ENCODE assay signal across 10 mouse cellular contexts in genomic region chr4:136750578-136751338, GRCm38 (mm10).
A peak's percentile ranks its signal among the peaks of the same experiment; 100 is the strongest.
DNase-seq lines count a peak whose midpoint lies in the region; ATAC-seq lines count a peak whose summit lies in the region.
"Had no signal": no experiment of that assay in that cellular context is flagged by ENCODE, and none has a peak within 500 bp of the region (broad histone marks: within the 10 kb centered on the region; RNA-seq: fewer than 3 reads in every experiment).

No protein-coding gene starts in this region.

- H3K27ac ChIP-seq in forebrain, embryonic 10.5 days: peak overlapping the region; percentile 91
- no peak overlapping the region for H3K27ac ChIP-seq in intestine, embryonic 16.5 days (ENCODE audit: low read length)
- H3K27ac ChIP-seq in stomach, embryonic 14.5 days (ENCODE audit: low read length): peak overlapping the region; percentile 73; the same call in 1 of the 2 replicates

- H3K36me3 ChIP-seq in forebrain, embryonic 10.5 days (replicated peaks): peaks cover 4% of the 10 kb centered on the region; the same call in 1 of the 2 replicates
- no peaks in the 10 kb centered on the region for H3K36me3 ChIP-seq in intestine, embryonic 16.5 days (ENCODE audit: control insufficient read depth, insufficient read depth, low read length)
- no peaks in the 10 kb centered on the region for H3K36me3 ChIP-seq in stomach, embryonic 14.5 days (ENCODE audit: control insufficient read depth, insufficient read depth, low read length)

- intact Hi-C loops in left cerebral cortex, postnatal 4 days (cut with DNase I): no loop called here
- intact Hi-C loops in left cerebral cortex, postnatal 10 days (cut with DNase I): no loop called here

- WGBS in forebrain, embryonic 10.5 days: 4% methylated on average over 19 of the region's 19 CpGs
- WGBS in intestine, embryonic 16.5 days: 23% methylated on average over 19 of the region's 19 CpGs
- WGBS in stomach, embryonic 14.5 days: 20% methylated on average over 19 of the region's 19 CpGs

- H3K4me1 ChIP-seq in forebrain, embryonic 10.5 days: peaks cover 98% of the 10 kb centered on the region
- peaks cover 41% of the 10 kb centered on the region for H3K4me1 ChIP-seq in intestine, embryonic 16.5 days (ENCODE audit: control insufficient read depth, insufficient read depth, low read length)
- H3K4me1 ChIP-seq in stomach, embryonic 14.5 days (ENCODE audit: control insufficient read depth, insufficient read depth, low read length): peaks cover 39% of the 10 kb centered on the region

- H3K9me3 ChIP-seq in forebrain, embryonic 10.5 days: no peaks in the 10 kb centered on the region
- H3K9me3 ChIP-seq in intestine, embryonic 16.5 days (ENCODE audit: control insufficient read depth, low read length): no peaks in the 10 kb centered on the region
- H3K9me3 ChIP-seq in stomach, embryonic 14.5 days (ENCODE audit: control insufficient read depth, low read depth, low read length): no peaks in the 10 kb centered on the region

- peak; percentile 16 for ATAC-seq in intestine, embryonic 16.5 days
- ATAC-seq in stomach, embryonic 14.5 days (ENCODE audit: insufficient number of reproducible peaks, insufficient read depth, low FRiP score, low read depth): peak; percentile 50; the same call in 1 of the 2 replicates
- no peak for ATAC-seq in activated CD4-positive, CD25-positive, alpha-beta regulatory T cell, adult 4 months
- ATAC-seq: CD4-positive, CD25-positive, alpha-beta regulatory T cell, adult 4 months had no signal

- H3K4me3 ChIP-seq in forebrain, embryonic 10.5 days: peak overlapping the region; percentile 34
- no peak overlapping the region for H3K4me3 ChIP-seq in intestine, embryonic 16.5 days (ENCODE audit: low read length)
- no peak overlapping the region for H3K4me3 ChIP-seq in stomach, embryonic 14.5 days (ENCODE audit: low read depth, low read length)

- peaks cover 89% of the 10 kb centered on the region for H3K27me3 ChIP-seq in forebrain, embryonic 10.5 days (ENCODE audit: poor library complexity, severe bottlenecking)
- no peaks in the 10 kb centered on the region for H3K27me3 ChIP-seq in intestine, embryonic 16.5 days (replicated peaks; ENCODE audit: control insufficient read depth, insufficient read depth, low read length)
- no peaks in the 10 kb centered on the region for H3K27me3 ChIP-seq in stomach, embryonic 14.5 days (ENCODE audit: control insufficient read depth, insufficient read depth, low read length)

- peak overlapping the region; percentile 23; the same call in 1 of the 2 replicates for H3K9ac ChIP-seq in intestine, embryonic 16.5 days (ENCODE audit: low read depth, low read length)
- no peak overlapping the region for H3K9ac ChIP-seq in stomach, embryonic 14.5 days (replicated peaks; ENCODE audit: low read depth, low read length)

- peak; percentile 62 for DNase-seq in left cerebral cortex, postnatal 4 days
- DNase-seq in left cerebral cortex, postnatal 10 days (ENCODE audit: extremely low spot score in 1 of 2, low spot score in 2 of 2): no peak
- peak; percentile 70 for DNase-seq in forebrain, embryonic 10.5 days (ENCODE audit: extremely low spot score, low spot score)
- no peak for DNase-seq in lung, adult 18-20 months
- DNase-seq in gastrocnemius, adult 18-20 months (ENCODE audit: low spot score): no peak
- DNase-seq: gastrocnemius, postnatal 36 days had no signal

- no peak overlapping the region for H3K4me2 ChIP-seq in intestine, embryonic 16.5 days (ENCODE audit: low read depth, low read length)
- peak overlapping the region; percentile 20; the same call in 1 of the 2 replicates for H3K4me2 ChIP-seq in stomach, embryonic 14.5 days (replicated peaks; ENCODE audit: low read depth, low read length)

Comparison
In these comparisons a context has a peak if more than half of its experiments do, and no peak if none do; other contexts are left out.
1. DNase-seq: peak in left cerebral cortex, postnatal 4 days (single experiment) and forebrain, embryonic 10.5 days (single experiment); none in left cerebral cortex, postnatal 10 days (0 of 2), lung, adult 18-20 months (0 of 2) and gastrocnemius, adult 18-20 months (single experiment).